Mouse (Mus musculus): ENCODE measurements around the gene Map6. TPM values are rescaled to one million over a fixed set of nuclear protein-coding genes. Genes with fewer than 3 reads are reported as not detected.

The Map6 gene
- polyA plus RNA-seq, 1 experiment from 2014 or later, result 43.1 TPM

- no peak overlapping the region for H3K27ac ChIP-seq (ENCODE audit: low read depth, low read length)
- ATAC-seq (ENCODE audit: low FRiP score) (no peak), DNase-seq (ENCODE audit: low spot score, missing footprints) (no peak)
- H3K27me3 ChIP-seq (ENCODE audit: control insufficient read depth, insufficient read depth, low read length), result no peaks in the 10 kb centered on the region
- no peak overlapping the region for H3K4me3 ChIP-seq (ENCODE audit: low read depth, low read length)
- H3K4me2 ChIP-seq, result no peak overlapping the region
- no peak overlapping the region for H3K9ac ChIP-seq (ENCODE audit: low read length)
- peaks cover 10% of the 10 kb centered on the region for H3K4me1 ChIP-seq (ENCODE audit: control insufficient read depth, insufficient read depth, low read length)
- no peaks in the 10 kb centered on the region for H3K9me3 ChIP-seq (ENCODE audit: control insufficient read depth, low read length)
- 66% methylated on average over 6 of the region's 6 CpGs for WGBS
- no peaks in the 10 kb centered on the region for H3K36me3 ChIP-seq (ENCODE audit: control insufficient read depth, insufficient read depth, low read length)
These were observed 34.7 kb upstream of the Map6 start for GRCm38 (mm10) chr7:99232571-99232970.

GRCm38 (mm10) chr7:99234916-99235315 lies 32.3 kb upstream of the Map6 start:
- no peaks in the 10 kb centered on the region for H3K36me3 ChIP-seq (ENCODE audit: control insufficient read depth, insufficient read depth, low read length)
- H3K9me3 ChIP-seq (ENCODE audit: control insufficient read depth, low read length), result no peaks in the 10 kb centered on the region
- H3K27me3 ChIP-seq (ENCODE audit: control insufficient read depth, insufficient read depth, low read length), result no peaks in the 10 kb centered on the region
- peaks cover 13% of the 10 kb centered on the region for H3K4me1 ChIP-seq (ENCODE audit: control insufficient read depth, insufficient read depth, low read length)
- H3K4me2 ChIP-seq, result no peak overlapping the region
- WGBS, result 57% methylated on average over 2 of the region's 2 CpGs
- ATAC-seq (ENCODE audit: low FRiP score) (no peak), DNase-seq (ENCODE audit: low spot score, missing footprints) (no peak)
- no peak overlapping the region for H3K9ac ChIP-seq (ENCODE audit: low read length)
- no peak overlapping the region for H3K27ac ChIP-seq (ENCODE audit: low read depth, low read length)
- no peak overlapping the region for H3K4me3 ChIP-seq (ENCODE audit: low read depth, low read length)

- no peak overlapping the region for H3K4me3 ChIP-seq (ENCODE audit: low read depth, low read length)
- WGBS, result 68% methylated on average over 2 of the region's 2 CpGs
- no peak for ATAC-seq (ENCODE audit: low FRiP score)
- no peak overlapping the region for H3K9ac ChIP-seq (ENCODE audit: low read length)
- no peaks in the 10 kb centered on the region for H3K36me3 ChIP-seq (ENCODE audit: control insufficient read depth, insufficient read depth, low read length)
- no peaks in the 10 kb centered on the region for H3K27me3 ChIP-seq (ENCODE audit: control insufficient read depth, insufficient read depth, low read length)
- no peak for DNase-seq (ENCODE audit: low spot score, missing footprints)
- H3K4me2 ChIP-seq, result no peak overlapping the region
- no peak overlapping the region for H3K27ac ChIP-seq (ENCODE audit: low read depth, low read length)
- H3K4me1 ChIP-seq (ENCODE audit: control insufficient read depth, insufficient read depth, low read length), result peaks cover 13% of the 10 kb centered on the region
- no peaks in the 10 kb centered on the region for H3K9me3 ChIP-seq (ENCODE audit: control insufficient read depth, low read length)
These were observed 31.6 kb upstream of the Map6 start for GRCm38 (mm10) chr7:99235657-99236056.

GRCm38 (mm10) chr7:99236888-99237660 lies 30.2 kb upstream of the Map6 start:
- no peak overlapping the region for H3K4me3 ChIP-seq (ENCODE audit: low read depth, low read length)

GRCm38 (mm10) chr7:99238417-99238816 lies 28.8 kb upstream of the Map6 start, which contains the start of gene Mogat2:
TSS of gene Mogat2 (minus strand) at chr7:99238619.
- Histone ChIP-seq H3K27ac (ENCODE audit: low read depth, low read length) (no peak within 1 kb of the TSS), H3K36me3 (ENCODE audit: control insufficient read depth, insufficient read depth, low read length) (no peaks in the 10 kb centered on the region), H3K4me1 (ENCODE audit: control insufficient read depth, insufficient read depth, low read length) (peaks cover 13% of the 10 kb centered on the region), H3K4me3 (ENCODE audit: low read depth, low read length) (peak within 1 kb of the TSS; percentile 1; the same call in 1 of the 2 replicates), H3K9ac (ENCODE audit: low read length) (no peak within 1 kb of the TSS), H3K9me3 (ENCODE audit: control insufficient read depth, low read length) (no peaks in the 10 kb centered on the region), H3K4me2 (peak within 1 kb of the TSS; percentile 13), H3K27me3 (ENCODE audit: control insufficient read depth, insufficient read depth, low read length) (no peaks in the 10 kb centered on the region)
- DNase-seq (ENCODE audit: low spot score, missing footprints) (no peak), ATAC-seq (ENCODE audit: low FRiP score) (0 out of 2 replicates have a peak, but pooled peaks have one; percentile 52)
- 7% methylated on average over 13 of the region's 13 CpGs for WGBS

More at GRCm38 (mm10) chr7:99236888-99237660, 30.2 kb upstream of the Map6 start:
- Histone ChIP-seq H3K27me3 (ENCODE audit: control insufficient read depth, insufficient read depth, low read length) (no peaks in the 10 kb centered on the region), H3K4me1 (ENCODE audit: control insufficient read depth, insufficient read depth, low read length) (peaks cover 13% of the 10 kb centered on the region), H3K36me3 (ENCODE audit: control insufficient read depth, insufficient read depth, low read length) (no peaks in the 10 kb centered on the region), H3K9ac (ENCODE audit: low read length) (no peak overlapping the region), H3K4me2 (no peak overlapping the region), H3K9me3 (ENCODE audit: control insufficient read depth, low read length) (no peaks in the 10 kb centered on the region), H3K27ac (ENCODE audit: low read depth, low read length) (peak overlapping the region; percentile 35)
- WGBS, result 11% methylated on average over 8 of the region's 8 CpGs
- DNase-seq (ENCODE audit: low spot score, missing footprints), result peak; percentile 87
- ATAC-seq (ENCODE audit: low FRiP score), result no peak

- Histone ChIP-seq H3K9ac (ENCODE audit: low read length) (no peak overlapping the region), H3K9me3 (ENCODE audit: control insufficient read depth, low read length) (no peaks in the 10 kb centered on the region), H3K4me2 (no peak overlapping the region), H3K4me1 (ENCODE audit: control insufficient read depth, insufficient read depth, low read length) (peaks cover 8% of the 10 kb centered on the region), H3K4me3 (ENCODE audit: low read depth, low read length) (no peak overlapping the region), H3K27me3 (ENCODE audit: control insufficient read depth, insufficient read depth, low read length) (no peaks in the 10 kb centered on the region), H3K36me3 (ENCODE audit: control insufficient read depth, insufficient read depth, low read length) (no peaks in the 10 kb centered on the region), H3K27ac (ENCODE audit: low read depth, low read length) (no peak overlapping the region)
- no peak for DNase-seq (ENCODE audit: low spot score, missing footprints)
- no peak for ATAC-seq (ENCODE audit: low FRiP score)
- WGBS, result 91% methylated on average over 11 of the region's 11 CpGs
These were observed 25.1 kb upstream of the Map6 start for GRCm38 (mm10) chr7:99242097-99242496.

- Histone ChIP-seq H3K27ac (ENCODE audit: low read depth, low read length) (no peak overlapping the region), H3K4me2 (no peak overlapping the region), H3K4me3 (ENCODE audit: low read depth, low read length) (no peak overlapping the region), H3K36me3 (ENCODE audit: control insufficient read depth, insufficient read depth, low read length) (no peaks in the 10 kb centered on the region), H3K9ac (ENCODE audit: low read length) (no peak overlapping the region), H3K27me3 (ENCODE audit: control insufficient read depth, insufficient read depth, low read length) (peaks cover 9% of the 10 kb centered on the region), H3K4me1 (ENCODE audit: control insufficient read depth, insufficient read depth, low read length) (no peaks in the 10 kb centered on the region; the same call in 1 of the 2 replicates), H3K9me3 (ENCODE audit: control insufficient read depth, low read length) (no peaks in the 10 kb centered on the region)
- ATAC-seq (ENCODE audit: low FRiP score) (no peak), DNase-seq (ENCODE audit: low spot score, missing footprints) (no peak)
- WGBS, result 43% methylated on average over 5 of the region's 5 CpGs
These were observed 19.0 kb upstream of the Map6 start for GRCm38 (mm10) chr7:99248157-99248742.

- WGBS, result 2% methylated on average over 37 of the region's 44 CpGs
- Histone ChIP-seq H3K27ac (ENCODE audit: low read depth, low read length) (no peak overlapping the region), H3K4me2 (peak overlapping the region; percentile 57), H3K36me3 (ENCODE audit: control insufficient read depth, insufficient read depth, low read length) (no peaks in the 10 kb centered on the region), H3K4me1 (ENCODE audit: control insufficient read depth, insufficient read depth, low read length) (no peaks in the 10 kb centered on the region; the same call in 1 of the 2 replicates), H3K9me3 (ENCODE audit: control insufficient read depth, low read length) (no peaks in the 10 kb centered on the region), H3K9ac (ENCODE audit: low read length) (peak overlapping the region; percentile 36), H3K4me3 (ENCODE audit: low read depth, low read length) (peak overlapping the region; percentile 39), H3K27me3 (ENCODE audit: control insufficient read depth, insufficient read depth, low read length) (peaks cover 9% of the 10 kb centered on the region)
- ATAC-seq (ENCODE audit: low FRiP score), result peak; percentile 58; the same call in 1 of the 2 replicates
- DNase-seq (ENCODE audit: low spot score, missing footprints), result peak; percentile 94
These were observed 18.2 kb upstream of the Map6 start for GRCm38 (mm10) chr7:99248906-99249581.

GRCm38 (mm10) chr7:99249582-99249911 lies 17.7 kb upstream of the Map6 start:
- H3K9me3 ChIP-seq (ENCODE audit: control insufficient read depth, low read length), result no peaks in the 10 kb centered on the region
- peak overlapping the region; percentile 57 for H3K4me2 ChIP-seq
- DNase-seq (ENCODE audit: low spot score, missing footprints) (peak; percentile 96), ATAC-seq (ENCODE audit: low FRiP score) (peak; percentile 71)
- H3K9ac ChIP-seq (ENCODE audit: low read length), result no peak overlapping the region
- no peaks in the 10 kb centered on the region; the same call in 1 of the 2 replicates for H3K4me1 ChIP-seq (ENCODE audit: control insufficient read depth, insufficient read depth, low read length)
- H3K27me3 ChIP-seq (ENCODE audit: control insufficient read depth, insufficient read depth, low read length), result peaks cover 9% of the 10 kb centered on the region
- no peaks in the 10 kb centered on the region for H3K36me3 ChIP-seq (ENCODE audit: control insufficient read depth, insufficient read depth, low read length)
- WGBS, result under 1% methylated on average over 10 of the region's 10 CpGs
- H3K27ac ChIP-seq (ENCODE audit: low read depth, low read length), result no peak overlapping the region
- H3K4me3 ChIP-seq (ENCODE audit: low read depth, low read length), result peak overlapping the region; percentile 39; the same call in 1 of the 2 replicates

Data from midbrain, embryonic 11.5 days (tissue).